Mouse (Mus musculus) heart, embryonic 13.5 days (tissue): ENCODE measurements around the gene Zfp85. TPM values are rescaled to one million over a fixed set of nuclear protein-coding genes. Genes with fewer than 3 reads are reported as not detected.
"Not testable (repeated sequence)": the region's sequence is repeated elsewhere in the genome, so short reads cannot be mapped to it uniquely, and the experiment has no call there.

Experiments
- ATAC-seq: fragments of 200-750 bp; cut with Nextera tagmentation; 2 replicates; pipeline ENCODE4 v1.8.0; 2017; ENCODE audit warnings: moderate TSS enrichment; ENCODE audit not compliant: insufficient number of reproducible peaks, low FRiP score, low TSS enrichment; ENCODE audit errors: extremely low read depth
- H3K27ac ChIP-seq: fragments of 300-500 bp; sonication (generic); replicated peaks from 2 replicates; pipeline ENCODE4 v1.5.1; 2015; ENCODE audit warnings: moderate library complexity, mild to moderate bottlenecking, inconsistent platforms
- H3K27me3 ChIP-seq: fragments of 300-500 bp; sonication (generic); replicated peaks from 2 replicates; pipeline ENCODE4 v1.6.1; 2015; ENCODE audit warnings: mild to moderate bottlenecking, inconsistent platforms
- H3K36me3 ChIP-seq: fragments of 300-500 bp; sonication (generic); 2 replicates; pipeline ENCODE4 v1.6.1; 2015; ENCODE audit warnings: mild to moderate bottlenecking, inconsistent platforms
- H3K4me1 ChIP-seq: fragments of 300-500 bp; sonication (generic); 2 replicates; pipeline ENCODE4 v1.6.1; 2015; ENCODE audit warnings: inconsistent platforms
- H3K4me2 ChIP-seq: fragments of 300-500 bp; sonication (generic); 2 replicates; pipeline ENCODE4 v1.6.1; 2015; ENCODE audit warnings: inconsistent platforms, mild to moderate bottlenecking, moderate library complexity
- H3K4me3 ChIP-seq: fragments of 300-500 bp; sonication (generic); 2 replicates; pipeline ENCODE4 v1.5.1; 2015; ENCODE audit warnings: moderate library complexity, mild to moderate bottlenecking, inconsistent platforms
- H3K9ac ChIP-seq: fragments of 300-500 bp; sonication (generic); 2 replicates; pipeline ENCODE4 v1.6.1; 2015; ENCODE audit warnings: inconsistent platforms, mild to moderate bottlenecking, moderate library complexity
- H3K9me3 ChIP-seq: fragments of 300-500 bp; sonication (generic); 2 replicates; pipeline ENCODE4 v1.6.1; 2016; ENCODE audit warnings: inconsistent platforms
- WGBS: fragments of 180-500 bp; shearing (Covaris S2); methylation state at CpG from one replicate; pipeline ENCODE4 v1.1.7; 2015; ENCODE audit warnings: mixed read lengths; 5-methylcytosine and 5-hydroxymethylcytosine counted together
- polyA plus RNA-seq: library from polyadenylated mRNA; unstranded; fragments of >200 nt; fragmentation: Nextera tagmentation; extraction: Ambion mirVana; gene quantifications from 2 replicates; pipeline ENCODE4 v1.2.1, GENCODE M21; 2015

The Zfp85 gene
- 2.4 and 3.2 TPM in 2 replicates for polyA plus RNA-seq

GRCm38 (mm10) chr13:67754333-67755306 lies at the start of gene Zfp85:
Gene Zfp85, minus strand, starts transcription at chr13:67755228.
- H3K9me3 ChIP-seq: 0 out of 2 replicates have a peak, but pooled peaks cover 3% of the 10 kb centered on the region
- peaks cover 8% of the 10 kb centered on the region for H3K4me1 ChIP-seq
- peak; percentile 71 for ATAC-seq
- H3K27me3 ChIP-seq: no peaks in the 10 kb centered on the region
- H3K27ac ChIP-seq: peak within 1 kb of the TSS; percentile 85
- peaks cover 18% of the 10 kb centered on the region for H3K36me3 ChIP-seq
- H3K4me3 ChIP-seq: peak within 1 kb of the TSS; percentile 81
- H3K4me2 ChIP-seq: peak within 1 kb of the TSS; percentile 75
- peak within 1 kb of the TSS; percentile 84 for H3K9ac ChIP-seq
- 7% methylated on average over 24 of the region's 24 CpGs for WGBS

DNA sequence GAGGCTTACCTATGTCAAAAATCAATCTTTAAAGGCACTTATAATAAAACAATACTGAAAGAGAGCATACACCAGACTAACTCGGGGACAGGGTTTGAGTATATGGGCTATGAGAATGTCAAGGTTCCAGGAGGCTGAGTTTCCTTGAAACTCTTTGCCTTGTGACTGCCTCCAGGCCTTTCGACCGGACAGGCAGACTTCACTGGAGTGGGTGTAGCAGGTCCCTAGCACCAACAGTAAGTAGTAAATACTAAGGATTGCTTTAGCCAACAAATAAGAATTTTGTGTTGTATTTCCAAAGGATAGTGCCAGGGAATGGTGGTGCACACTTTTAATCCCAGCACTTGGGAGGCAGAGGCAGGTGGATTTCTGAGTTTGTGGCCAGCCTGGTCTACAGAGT lies 44.1 kb upstream of the Zfp85 start:
- H3K27me3 ChIP-seq, ATAC-seq, H3K36me3 ChIP-seq, H3K27ac ChIP-seq, H3K9ac ChIP-seq, H3K4me1 ChIP-seq, H3K4me2 ChIP-seq, H3K4me3 ChIP-seq, H3K9me3 ChIP-seq: not testable (repeated sequence)
- WGBS: 66% methylated on average over 3 of the region's 3 CpGs

- 81% methylated on average over 3 of the region's 3 CpGs for WGBS
- ATAC-seq: no peak
- H3K27ac ChIP-seq: no peak overlapping the region
- H3K36me3 ChIP-seq: no peaks in the 10 kb centered on the region
- H3K4me2 ChIP-seq: no peak overlapping the region
- no peaks in the 10 kb centered on the region for H3K9me3 ChIP-seq
- no peak overlapping the region for H3K9ac ChIP-seq
- no peaks in the 10 kb centered on the region for H3K4me1 ChIP-seq
- no peaks in the 10 kb centered on the region for H3K27me3 ChIP-seq
- no peak overlapping the region for H3K4me3 ChIP-seq
Observed at GRCm38 (mm10) chr13:67798618-67799017, 43.6 kb upstream of the Zfp85 start.

GRCm38 (mm10) chr13:67791921-67792455 lies 37.0 kb upstream of the Zfp85 start:
- no peak for ATAC-seq
- WGBS: 85% methylated on average over 10 of the region's 10 CpGs
- Histone ChIP-seq H3K36me3 (peaks cover 23% of the 10 kb centered on the region), H3K27ac (no peak overlapping the region), H3K4me2 (no peak overlapping the region), H3K9me3 (peaks cover 8% of the 10 kb centered on the region; the same call in 1 of the 2 replicates), H3K4me3 (no peak overlapping the region), H3K4me1 (no peaks in the 10 kb centered on the region), H3K27me3 (no peaks in the 10 kb centered on the region), H3K9ac (no peak overlapping the region)

- peak within 1 kb of the TSS; percentile 82 for H3K4me3 ChIP-seq
- H3K9ac ChIP-seq: peak within 1 kb of the TSS; percentile 84
- peaks cover 8% of the 10 kb centered on the region for H3K36me3 ChIP-seq
- peak within 1 kb of the TSS; percentile 81 for H3K4me2 ChIP-seq
- 7% methylated on average over 26 of the region's 26 CpGs for WGBS
- H3K4me1 ChIP-seq: peaks cover 2% of the 10 kb centered on the region; the same call in 1 of the 2 replicates
- peak within 1 kb of the TSS; percentile 38 for H3K27ac ChIP-seq
- ATAC-seq: peak; percentile 69
- H3K9me3 ChIP-seq: no peaks in the 10 kb centered on the region
- H3K27me3 ChIP-seq: no peaks in the 10 kb centered on the region
Observed at GRCm38 (mm10) chr13:67779265-67780221, 24.5 kb upstream of the Zfp85 start, which contains the start of gene Zfp493. Gene Zfp493, plus strand, starts transcription at chr13:67779693.

DNA sequence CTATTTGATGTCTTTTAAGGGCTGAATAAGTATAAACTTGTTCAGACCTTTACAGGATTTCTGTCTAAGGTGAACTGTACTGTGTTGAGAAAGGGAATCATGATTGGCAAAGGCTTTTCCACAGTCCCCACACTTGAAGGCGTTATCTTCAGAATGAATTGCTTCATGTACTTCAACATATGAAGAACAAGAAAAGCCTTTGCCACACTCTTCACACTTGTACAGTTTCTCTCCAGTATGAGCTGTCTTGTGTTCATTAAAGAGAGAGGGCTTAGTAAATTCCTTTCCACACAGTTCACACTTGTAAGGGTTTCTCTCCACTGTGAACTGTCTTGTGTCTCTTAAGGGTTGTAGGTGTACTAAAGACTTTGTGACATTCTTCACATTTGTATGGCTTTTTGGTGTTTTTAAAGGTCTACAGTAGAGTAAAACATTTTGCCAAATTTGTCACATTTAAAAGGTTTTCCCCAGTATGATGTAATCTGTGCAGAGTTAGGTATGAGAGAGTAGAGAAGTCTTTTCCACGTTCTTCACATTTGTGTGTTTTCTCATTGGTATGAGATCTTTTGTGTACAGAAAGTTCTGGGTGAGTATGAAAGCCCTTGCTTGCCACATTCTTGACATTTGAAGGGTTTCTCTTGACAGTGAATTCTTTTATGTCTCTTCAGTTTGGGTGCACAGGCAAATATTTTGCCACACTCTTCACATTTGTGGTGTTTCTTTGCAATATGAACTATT lies 8.2 kb upstream of the Zfp85 start:
- Histone ChIP-seq H3K4me1 (no peaks in the 10 kb centered on the region), H3K27ac (no peak overlapping the region), H3K4me2 (no peak overlapping the region), H3K9ac (no peak overlapping the region), H3K36me3 (no peaks in the 10 kb centered on the region), H3K9me3 (no peaks in the 10 kb centered on the region), H3K4me3 (no peak overlapping the region), H3K27me3 (no peaks in the 10 kb centered on the region)
- 62% methylated on average over 2 of the region's 2 CpGs for whole genome bisulfite sequencing
- ATAC-seq: no peak

GRCm38 (mm10) chr13:67759966-67760365 lies 4.9 kb upstream of the Zfp85 start:
- H3K36me3 ChIP-seq: no peaks in the 10 kb centered on the region
- H3K4me1 ChIP-seq: 0 out of 2 replicates have a peak, but pooled peaks cover 3% of the 10 kb centered on the region
- 72% methylated on average over 1 of the region's 1 CpGs for WGBS
- no peak overlapping the region for H3K4me2 ChIP-seq
- no peak for ATAC-seq
- no peak overlapping the region for H3K27ac ChIP-seq
- no peaks in the 10 kb centered on the region for H3K27me3 ChIP-seq
- H3K4me3 ChIP-seq: no peak overlapping the region
- H3K9ac ChIP-seq: no peak overlapping the region
- H3K9me3 ChIP-seq: no peaks in the 10 kb centered on the region

DNA sequence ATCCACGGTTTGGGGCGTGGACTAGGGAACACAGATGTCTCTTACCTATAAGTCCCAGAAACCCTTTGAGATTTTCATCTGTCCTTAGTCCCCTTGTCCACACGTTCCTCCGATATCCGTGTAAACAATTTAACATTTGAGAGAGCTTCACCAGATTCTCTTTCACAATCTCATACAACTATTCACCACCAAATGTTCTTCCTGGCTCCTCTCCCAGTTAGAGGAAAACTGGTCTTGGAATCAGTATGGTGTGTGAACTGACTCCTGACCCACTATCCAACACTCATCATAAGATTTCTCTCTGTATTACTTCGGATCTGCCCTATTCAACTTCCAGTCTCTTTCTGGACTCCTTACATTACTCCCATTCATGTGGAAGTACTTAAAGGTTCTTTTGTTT lies 733 bp upstream of the Zfp85 start:
- H3K4me3 ChIP-seq: no peak overlapping the region
- peaks cover 14% of the 10 kb centered on the region for H3K36me3 ChIP-seq
- no peaks in the 10 kb centered on the region for H3K27me3 ChIP-seq
- H3K9me3 ChIP-seq: no peaks in the 10 kb centered on the region
- no peak for ATAC-seq
- H3K27ac ChIP-seq: no peak overlapping the region
- 77% methylated on average over 6 of the region's 6 CpGs for WGBS
- peaks cover 8% of the 10 kb centered on the region for H3K4me1 ChIP-seq
- no peak overlapping the region for H3K9ac ChIP-seq
- H3K4me2 ChIP-seq: no peak overlapping the region

DNA sequence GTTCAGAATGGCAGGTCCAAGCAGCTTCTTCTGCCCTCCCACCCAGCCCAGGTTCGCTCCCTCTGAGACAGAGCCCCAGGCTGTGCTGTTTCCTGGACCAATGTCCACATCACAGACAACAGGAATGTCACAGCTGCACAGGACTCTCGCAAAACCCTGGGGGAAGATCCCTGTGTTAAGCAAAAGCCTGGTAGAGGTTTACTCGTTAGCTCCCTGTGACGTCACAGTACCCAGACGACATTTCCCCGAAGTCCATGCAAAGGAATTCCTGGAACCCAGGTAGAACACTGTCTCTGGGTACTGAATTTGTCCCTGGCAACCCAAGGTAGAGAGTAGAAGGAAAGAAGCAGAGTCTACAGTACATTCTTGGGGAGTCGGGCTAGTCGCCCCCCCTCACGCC lies 11.1 kb downstream of the Zfp85 start:
- Histone ChIP-seq H3K4me1 (no peaks in the 10 kb centered on the region), H3K4me2 (no peak overlapping the region), H3K27ac (no peak overlapping the region), H3K9ac (no peak overlapping the region), H3K27me3 (no peaks in the 10 kb centered on the region), H3K4me3 (no peak overlapping the region), H3K36me3 (peaks cover 22% of the 10 kb centered on the region), H3K9me3 (peaks cover 18% of the 10 kb centered on the region)
- WGBS: 83% methylated on average over 9 of the region's 9 CpGs
- no peak for ATAC-seq

DNA sequence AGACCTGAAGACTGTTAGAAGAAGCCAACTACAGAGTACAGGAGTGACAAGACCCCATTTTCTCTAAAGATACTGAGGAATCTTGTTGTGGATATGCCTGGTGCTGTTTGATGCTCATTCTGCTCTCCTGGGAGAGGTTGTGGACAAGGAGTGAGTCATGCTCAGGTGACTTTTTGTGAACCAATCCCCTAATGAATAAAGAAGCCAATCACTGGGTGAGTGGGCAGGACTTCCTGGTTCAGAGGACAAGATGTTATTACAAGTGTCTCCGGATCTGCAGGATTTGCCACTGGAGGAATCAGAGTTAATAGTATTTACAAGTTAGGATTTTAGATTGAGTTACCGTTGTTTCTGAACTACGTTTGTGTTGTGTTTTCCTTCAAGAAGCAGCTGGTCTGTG lies 12.1 kb downstream of the Zfp85 start:
- no peak for ATAC-seq

More for the DNA sequence above, 12.1 kb downstream of the Zfp85 start:
- WGBS: 86% methylated on average over 3 of the region's 3 CpGs
- Histone ChIP-seq H3K27ac (no peak overlapping the region), H3K4me1 (no peaks in the 10 kb centered on the region), H3K9me3 (peaks cover 9% of the 10 kb centered on the region), H3K9ac (no peak overlapping the region), H3K4me2 (no peak overlapping the region), H3K36me3 (peaks cover 12% of the 10 kb centered on the region), H3K27me3 (no peaks in the 10 kb centered on the region), H3K4me3 (no peak overlapping the region)
